Mouse (Mus musculus) urinary bladder, postnatal 10 days (tissue): Measurements from ENCODE around the gene Rasal1.

Experiments used
- DNase-seq: peaks from one replicate; pipeline ENCODE4 v3.0.0; 2022; ENCODE audit warnings: low spot score

Gene Rasal1

DNA sequence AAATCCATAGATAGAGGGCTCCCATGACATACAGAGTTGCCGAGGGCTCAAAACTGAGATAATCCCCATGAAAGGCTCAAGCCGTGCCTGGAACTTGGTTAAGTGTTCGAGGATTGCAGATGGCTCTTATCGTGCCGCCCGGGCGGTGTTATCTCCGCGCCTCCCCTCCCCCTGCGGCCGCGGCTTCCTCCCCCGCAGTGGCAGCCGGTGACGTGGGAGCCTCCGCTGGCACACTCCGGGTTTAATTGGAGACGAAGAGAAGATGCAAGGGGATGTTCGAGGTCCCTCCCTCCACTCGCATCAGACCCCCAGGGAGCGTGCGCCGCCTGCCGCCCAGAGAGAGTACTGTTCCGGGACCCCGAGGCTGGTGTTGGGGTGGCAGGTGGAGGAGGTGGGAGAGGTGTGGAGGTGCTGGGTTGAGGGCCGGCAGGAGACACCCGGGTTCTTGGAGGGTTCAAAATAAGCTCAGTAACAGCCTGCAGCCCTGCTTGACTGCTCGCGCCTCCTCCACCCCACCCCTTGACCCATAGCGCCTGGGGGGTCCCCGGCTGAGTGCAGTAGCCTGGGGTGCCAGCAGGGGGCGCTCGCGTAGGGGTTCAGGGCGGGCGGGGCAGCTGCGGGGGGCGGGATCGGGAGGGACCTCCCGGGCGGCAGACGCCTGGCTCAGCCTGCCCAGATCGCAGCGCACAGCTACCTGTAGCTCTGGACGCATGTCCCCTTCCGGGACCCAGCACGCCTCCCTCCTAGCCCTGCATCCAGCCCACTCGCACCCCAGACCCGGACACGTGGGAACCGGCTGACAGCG, at the start of gene Rasal1:
Rasal1 (plus strand) TSS at position 244 of the 805 bp plus-strand sequence.
- DNase-seq, result no peak

DNA sequence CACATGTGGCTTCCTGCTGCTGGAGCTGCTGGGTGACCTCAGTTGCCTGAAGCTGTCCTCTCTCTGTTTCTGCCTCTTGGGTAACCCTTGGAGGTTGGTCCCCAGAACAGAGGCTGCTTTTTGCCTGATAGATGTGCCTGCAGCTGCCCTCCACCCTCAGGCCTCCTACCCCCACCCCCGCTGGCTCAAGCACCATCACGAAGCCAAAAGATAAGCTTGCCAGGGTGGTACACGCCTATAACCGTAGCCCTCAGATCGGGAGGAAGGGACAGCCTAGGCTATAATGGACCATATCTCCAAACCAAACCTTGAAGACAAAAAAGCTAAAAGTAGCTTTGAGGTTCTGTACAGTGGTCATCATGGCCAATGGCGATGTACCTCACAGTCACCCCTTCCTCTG, 49.0 kb upstream of the Rasal1 start:
- DNase-seq, result no peak

DNA sequence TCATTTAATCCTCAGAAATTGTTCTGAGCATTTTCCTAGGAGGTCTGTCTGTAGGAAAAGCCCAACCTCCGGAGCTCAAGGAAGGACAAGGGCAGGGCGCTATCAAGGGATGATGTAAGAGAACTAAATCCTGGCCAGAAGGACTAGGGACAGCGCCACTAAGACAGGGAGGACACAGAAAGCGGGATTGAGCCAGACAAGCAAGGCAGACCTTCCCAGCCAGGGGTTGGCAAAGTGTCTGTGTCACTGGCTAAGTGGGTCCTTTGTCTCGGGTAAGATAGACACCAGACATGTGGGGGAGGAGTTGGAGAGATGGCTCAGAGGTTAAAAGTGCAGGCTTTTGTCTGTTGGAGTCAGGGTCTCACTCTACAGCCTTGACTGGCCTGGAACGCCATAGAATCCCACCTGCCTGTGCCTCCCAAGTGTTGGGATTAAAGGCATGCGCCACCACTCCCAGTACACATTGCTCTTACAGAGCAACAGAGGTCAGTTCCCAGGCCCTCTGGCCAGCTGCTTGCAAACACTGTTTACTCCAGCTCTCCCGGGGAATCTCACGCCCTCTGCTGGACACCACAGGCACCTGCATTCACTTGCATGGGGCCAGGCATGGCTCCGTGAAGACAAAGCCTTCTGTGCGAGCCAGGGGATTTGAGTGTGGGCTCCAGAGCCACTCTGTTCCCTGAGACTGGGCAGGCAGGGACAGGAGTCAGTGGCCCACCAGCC, 47.5 kb upstream of the Rasal1 start:
- no peak for DNase-seq

DNA sequence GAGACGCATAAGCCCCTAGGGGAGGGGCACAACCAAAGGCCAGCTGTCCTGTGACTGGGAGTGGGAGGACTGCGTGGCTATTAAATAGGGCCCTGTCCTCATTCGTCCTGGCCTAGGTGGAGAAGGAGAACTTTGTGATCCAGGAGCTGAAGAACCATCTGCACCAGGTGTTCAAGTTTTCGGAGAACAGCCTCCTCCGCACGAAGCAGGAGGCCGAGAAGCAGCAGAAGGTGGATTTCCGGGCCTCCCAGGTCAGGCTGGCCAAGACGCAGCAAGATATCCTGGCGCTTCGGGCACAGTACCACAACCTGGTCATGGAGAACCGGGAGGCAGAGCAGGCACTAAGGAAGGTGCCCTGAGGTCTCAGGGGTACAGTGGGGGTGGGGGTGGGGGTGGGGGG, 46.4 kb upstream of the Rasal1 start:
- no peak for DNase-seq

DNA sequence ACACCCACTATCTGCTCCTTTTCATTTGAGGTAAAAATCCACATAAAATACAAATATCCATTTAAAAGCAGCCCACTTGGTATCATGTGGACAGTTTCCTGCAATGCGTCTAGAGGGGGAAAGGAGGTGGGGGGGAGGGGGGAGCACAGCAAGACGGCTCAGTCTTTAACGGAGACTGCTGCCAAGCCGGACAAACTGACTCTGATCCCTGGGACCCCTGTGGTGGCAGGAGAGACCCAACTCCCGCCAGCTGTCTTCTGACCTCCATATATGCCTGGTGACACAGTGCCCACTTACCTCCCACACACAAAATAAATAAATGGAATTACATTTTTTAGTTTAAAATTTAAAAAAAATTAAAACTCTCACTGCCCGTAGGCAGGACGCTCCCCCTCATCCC, 45.1 kb upstream of the Rasal1 start:
- no peak for DNase-seq

DNA sequence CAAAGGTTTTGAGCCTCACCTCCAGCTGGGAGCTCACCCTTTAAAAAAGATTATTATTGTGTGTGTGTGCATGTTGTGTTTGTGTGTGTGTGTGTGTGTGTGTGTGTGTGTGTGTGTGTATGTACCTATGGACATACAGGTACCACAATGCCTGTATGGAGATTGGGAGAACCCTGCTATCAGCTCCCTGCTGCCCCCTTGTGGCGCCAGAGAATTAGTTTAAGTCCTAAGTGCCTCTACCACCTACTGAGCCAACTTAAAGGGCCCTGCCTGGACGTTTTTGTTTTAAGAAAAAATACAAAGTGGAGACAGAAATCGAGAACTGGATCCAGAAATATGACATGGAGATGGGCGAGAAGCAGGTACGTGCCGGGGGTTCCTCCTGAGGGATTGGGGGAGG, 43.8 kb upstream of the Rasal1 start:
- DNase-seq, result no peak

DNA sequence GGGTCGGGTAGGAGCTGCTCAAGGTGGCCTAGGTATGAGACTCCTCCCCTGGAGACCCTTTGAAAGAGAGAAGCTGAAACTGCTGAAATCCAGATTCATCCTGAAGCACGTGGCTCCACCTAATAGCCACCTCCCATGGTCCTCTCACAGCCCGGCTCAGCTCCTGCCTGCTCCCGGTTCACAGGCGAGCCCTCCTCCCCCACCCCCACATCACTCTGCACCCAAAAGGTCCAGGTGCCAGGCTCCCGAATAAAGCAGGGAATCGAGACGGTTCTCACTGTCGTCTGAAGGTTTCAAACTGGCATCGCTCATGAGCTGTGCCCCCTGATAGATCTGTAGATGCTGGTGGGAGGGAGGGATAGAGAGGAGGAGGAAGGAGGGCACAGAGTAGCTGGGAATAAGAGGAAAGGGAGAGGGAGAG, 43.4 kb upstream of the Rasal1 start:
- DNase-seq, result no peak

DNA sequence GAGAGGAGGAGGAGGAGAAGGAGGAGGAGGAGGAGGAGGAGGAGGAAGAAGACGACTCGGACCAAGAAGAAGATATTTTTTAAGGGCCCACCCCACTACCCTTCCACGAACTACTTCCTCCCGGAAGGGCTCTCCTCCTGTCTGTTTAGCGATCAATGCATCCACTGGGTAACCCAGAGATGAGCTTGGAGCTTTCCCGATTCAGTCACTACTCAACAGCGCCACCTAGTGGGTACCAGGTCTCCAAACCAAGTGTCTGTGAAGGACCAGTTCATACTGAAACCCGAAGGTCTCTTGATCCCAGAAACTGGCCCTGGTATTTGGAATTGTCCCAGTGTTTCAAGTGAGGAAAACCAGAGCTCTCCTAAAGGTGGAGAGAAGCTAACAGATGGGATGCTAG, 42.9 kb upstream of the Rasal1 start:
- peak; percentile 76 for DNase-seq

DNA sequence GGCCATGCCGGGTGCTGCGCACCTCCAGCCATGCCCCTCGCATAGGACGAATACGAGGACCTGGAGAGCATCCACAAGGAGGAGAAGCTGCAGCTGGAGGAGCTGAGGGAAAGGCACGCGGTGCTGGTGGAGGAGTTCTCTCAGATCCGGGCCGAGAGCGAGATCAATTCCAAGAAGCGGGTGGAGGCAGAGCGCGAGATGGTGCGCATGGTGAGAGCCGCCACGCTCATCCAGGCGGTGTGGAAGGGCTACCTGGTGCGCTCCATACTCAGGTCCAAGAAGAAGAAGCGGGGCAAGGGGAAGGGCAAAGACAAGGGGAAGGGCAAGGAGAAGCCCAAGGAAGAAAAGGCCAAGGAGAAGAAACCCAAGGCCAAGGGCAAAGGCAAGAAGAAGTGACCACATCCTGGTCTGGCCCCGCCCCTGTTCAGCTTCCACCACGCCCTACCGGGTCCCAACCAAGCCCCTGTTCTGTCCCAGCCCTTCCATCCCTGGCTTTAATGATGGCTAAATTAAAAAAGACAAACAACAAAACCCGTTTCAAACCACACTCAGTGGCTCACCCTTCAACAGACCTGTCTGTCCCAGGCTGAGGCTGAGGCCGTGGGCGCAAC, 41.9 kb upstream of the Rasal1 start:
- no peak for DNase-seq

DNA sequence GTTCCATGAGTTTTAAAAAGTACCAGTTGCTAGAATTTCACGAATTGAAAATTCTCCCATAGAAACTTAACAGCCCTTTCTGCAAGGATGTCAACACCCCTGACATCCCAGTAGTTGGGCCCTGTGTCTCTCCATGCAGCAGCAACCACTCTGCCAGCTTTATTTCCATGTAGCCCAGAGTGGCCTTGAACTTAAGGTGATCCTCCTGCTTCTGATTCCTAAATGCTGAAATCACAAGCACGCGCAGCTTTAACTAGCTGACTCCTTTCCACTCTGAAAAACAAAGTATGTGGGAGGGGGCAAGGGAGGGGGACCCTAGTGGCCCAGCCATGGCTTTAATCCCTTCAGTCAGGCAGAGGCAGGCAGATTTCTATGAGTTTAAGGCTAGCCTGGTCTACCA, 41.3 kb upstream of the Rasal1 start:
- DNase-seq, result no peak

DNA sequence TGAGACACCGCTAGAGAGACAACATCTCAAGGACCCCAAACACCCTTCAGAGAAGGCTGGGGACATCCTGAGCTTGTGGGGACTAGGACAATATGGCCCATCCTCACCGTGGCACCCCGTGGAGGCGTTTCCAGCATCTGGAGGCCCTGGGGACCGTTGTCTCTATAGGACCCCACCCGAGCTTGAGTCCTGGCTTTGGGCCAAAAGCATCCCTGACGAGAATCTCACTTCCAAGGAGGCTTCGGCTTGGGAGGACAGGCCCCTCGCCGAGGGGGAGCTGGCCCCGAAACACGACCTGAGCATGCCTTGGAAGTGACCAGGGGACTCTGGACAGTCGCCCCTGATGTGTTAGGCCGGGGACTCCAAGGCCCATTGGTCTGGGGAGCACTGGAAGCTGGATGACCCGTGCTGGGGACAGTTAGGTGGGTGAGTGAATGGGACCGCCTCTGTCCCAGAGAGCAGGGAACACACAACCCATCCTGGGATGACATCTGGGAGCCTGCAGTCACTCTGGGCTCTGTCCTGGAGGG, 39.3 kb upstream of the Rasal1 start:
- DNase-seq, result no peak

DNA sequence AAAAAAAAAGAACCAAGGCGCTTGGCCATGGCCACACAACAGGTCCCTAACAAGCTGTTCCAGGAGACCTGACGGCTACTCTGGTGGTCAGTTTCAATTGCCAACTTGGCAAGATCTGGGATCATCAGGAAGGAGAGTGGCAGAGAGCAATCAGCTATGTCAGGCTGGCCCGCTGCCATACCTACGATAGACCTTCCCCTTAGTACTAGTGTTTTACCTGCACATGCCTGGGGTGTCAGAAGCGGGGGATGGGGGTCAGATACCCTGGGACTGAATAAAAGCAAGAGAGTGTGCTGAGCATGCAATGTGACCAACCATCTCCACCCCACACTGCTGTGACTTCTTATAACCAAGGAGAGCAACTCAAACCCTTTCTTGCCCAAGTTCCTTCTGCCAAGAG, 37.7 kb upstream of the Rasal1 start:
- no peak for DNase-seq

DNA sequence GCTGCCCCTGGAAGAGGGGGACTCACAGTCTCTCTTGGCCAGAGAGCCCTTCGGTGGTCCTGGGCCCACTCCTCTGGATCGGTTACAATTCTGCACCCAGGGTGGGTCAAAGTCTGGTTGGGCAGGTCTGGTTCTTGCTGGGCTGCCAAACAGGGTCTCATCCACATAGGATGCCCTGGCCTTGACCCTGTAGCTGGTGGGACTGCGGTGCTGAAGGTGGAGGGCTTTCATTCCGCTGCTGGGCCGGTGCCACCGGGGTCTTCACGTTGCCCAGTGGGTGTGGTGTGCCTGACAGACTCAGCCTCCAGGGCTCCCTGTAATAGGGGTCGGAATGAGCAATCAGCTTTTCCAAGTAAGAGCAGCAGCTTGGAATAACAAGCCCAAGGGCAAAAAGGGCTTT, 37.2 kb upstream of the Rasal1 start:
- no peak for DNase-seq

DNA sequence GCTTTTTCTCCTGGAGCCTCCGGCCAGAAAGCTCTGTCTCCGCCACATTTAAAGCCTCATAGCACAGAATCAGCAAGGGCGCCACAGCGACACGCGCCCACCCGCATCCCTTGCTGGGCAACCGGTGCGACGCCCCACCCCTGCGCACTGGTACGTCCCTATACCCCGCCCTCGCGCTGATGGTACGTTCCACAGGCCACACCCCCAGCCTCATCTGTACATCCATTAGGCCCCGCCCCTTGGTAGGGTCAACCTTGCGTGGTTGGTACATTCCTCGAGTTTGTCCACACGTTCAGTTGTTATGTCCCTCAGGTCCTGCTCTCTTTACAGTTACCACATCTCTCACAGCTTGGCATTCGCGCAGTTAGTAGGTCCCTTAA, 36.2 kb upstream of the Rasal1 start, which contains the start of the genes Rita1 and Ddx54:
Rita1 (minus strand) TSS at position 148 of the 380 bp plus-strand sequence.
Ddx54 (plus strand) TSS at position 298 of the 380 bp plus-strand sequence.
- peak; percentile 79 for DNase-seq

DNA sequence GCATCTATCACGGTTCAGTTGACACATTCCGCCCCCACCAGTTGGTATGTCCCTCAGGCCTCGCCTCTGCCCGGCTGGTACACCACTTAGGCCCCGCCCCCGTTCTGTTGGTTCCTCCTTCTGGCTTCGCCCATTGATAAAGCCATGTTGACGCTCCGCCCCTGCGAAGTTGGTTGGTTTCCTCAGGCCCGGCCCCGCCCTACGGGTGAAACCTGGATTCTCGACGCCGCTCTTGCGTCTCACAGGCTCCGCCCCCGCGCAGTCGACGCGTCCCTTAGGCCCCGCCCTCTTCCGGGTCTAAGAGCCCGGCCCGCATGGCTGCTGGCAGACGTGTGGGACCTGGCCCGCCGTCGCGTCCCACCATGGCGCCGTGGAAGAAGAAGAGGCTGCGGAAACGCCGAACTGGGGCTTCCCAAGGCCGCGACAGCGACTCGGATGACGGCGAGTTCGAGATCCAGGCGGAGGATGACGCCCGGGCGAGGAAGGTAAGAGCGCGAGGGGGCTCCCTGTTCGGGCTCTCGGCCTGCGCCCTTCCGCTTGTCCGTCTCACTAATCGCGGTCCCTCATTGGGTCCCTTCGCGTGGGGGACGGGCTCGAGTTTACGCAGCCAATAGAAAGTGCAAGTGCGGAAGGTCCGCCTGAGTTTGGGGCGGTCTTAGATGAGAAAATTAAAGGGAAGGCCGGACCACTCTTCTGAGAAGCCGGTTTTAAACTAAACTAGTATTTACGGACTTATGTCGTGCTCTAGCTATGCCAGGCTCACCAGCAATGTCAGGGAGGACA, 35.6 kb upstream of the Rasal1 start:
- peak; percentile 98 for DNase-seq

DNA sequence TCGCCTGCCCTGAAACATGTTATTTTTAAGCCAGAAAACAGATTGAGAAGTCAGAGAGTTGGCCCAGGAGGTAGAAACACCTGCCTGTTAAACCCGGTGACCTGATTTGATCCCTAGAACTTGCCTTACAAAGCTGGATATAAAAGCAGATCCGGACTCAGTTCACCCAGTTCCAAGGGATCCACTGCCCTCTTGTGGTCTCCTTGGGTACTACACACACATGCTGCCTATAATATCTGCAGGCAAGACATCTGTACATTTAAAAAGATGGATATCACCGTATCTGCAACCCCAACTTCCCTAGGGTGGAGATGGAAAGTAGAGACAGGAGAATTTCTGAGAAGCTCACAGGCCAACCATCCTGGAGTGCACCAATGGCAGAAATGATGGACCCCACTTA, 32.7 kb upstream of the Rasal1 start:
- no peak for DNase-seq

DNA sequence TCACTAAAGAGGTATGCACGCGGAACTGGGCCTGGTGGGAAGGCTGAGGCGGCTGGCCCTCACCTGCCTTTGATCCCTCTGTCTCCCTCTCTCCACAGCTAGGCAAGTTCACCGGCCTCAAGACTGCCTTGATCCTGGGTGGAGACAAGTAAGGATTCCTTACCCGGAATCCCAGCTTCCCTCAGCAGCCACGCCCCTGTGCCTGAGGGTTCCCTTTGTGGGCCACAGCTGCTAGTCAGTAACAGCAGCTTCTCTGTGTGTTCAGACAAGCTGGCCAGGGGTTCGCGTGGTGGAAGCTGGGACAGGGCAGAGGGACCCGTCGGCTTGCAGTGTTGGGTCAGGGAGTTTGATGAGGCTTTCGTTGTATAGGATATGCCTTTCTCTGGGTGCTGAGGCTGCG, 29.8 kb upstream of the Rasal1 start:
- no peak for DNase-seq

DNA sequence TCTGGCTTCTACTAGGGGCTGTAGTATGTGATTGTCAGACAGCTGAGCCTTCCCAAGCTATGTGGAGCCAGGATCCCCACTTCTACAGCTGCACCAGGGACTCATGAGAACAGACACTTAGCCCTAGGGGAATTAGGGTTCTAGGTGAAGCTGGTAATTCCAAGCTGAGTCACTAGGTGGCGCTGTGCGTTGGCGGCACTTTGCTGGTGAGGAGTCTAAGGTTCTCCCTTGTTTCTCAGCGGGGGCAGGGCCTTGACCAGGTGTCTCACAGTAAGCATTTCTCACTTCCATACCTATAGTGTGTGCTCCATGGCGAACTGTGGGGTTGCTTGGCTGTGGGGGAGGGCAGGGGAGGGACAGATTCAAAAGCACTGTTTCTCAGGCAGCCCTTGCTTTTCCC, 29.4 kb upstream of the Rasal1 start:
- no peak for DNase-seq

DNA sequence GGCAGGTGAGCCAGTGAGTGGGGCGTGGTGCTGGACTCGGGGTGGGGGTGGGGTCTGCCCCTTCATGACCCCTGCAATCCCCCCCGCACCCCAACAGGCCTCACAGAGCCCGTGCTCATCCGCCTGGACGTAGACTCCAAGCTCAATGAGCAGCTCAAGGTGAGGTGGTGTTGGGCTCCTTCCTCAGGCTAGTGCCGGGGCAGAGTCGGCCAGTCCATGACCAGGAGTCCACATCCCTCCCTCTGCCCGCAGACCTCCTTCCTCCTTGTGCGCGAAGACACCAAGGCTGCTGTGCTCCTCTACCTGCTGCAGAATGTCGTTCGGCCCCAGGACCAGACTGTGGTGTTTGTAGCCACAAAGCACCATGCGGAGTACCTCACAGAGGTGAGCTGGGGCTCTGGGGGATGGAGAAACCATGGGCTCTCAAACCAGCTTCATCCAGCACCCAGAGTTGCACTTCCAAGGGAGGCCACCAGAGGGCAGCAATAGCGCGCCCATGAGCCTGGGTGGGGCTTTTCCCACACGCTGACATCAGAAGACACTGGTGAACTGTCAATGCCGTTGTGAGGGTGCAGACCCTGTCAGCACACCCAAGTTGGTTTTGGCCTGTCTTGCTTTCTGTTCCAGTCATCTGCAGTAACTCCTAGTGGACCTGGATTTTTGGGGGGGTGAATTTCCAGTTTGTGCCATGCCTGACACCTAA, 28.1 kb upstream of the Rasal1 start:
- no peak for DNase-seq

DNA sequence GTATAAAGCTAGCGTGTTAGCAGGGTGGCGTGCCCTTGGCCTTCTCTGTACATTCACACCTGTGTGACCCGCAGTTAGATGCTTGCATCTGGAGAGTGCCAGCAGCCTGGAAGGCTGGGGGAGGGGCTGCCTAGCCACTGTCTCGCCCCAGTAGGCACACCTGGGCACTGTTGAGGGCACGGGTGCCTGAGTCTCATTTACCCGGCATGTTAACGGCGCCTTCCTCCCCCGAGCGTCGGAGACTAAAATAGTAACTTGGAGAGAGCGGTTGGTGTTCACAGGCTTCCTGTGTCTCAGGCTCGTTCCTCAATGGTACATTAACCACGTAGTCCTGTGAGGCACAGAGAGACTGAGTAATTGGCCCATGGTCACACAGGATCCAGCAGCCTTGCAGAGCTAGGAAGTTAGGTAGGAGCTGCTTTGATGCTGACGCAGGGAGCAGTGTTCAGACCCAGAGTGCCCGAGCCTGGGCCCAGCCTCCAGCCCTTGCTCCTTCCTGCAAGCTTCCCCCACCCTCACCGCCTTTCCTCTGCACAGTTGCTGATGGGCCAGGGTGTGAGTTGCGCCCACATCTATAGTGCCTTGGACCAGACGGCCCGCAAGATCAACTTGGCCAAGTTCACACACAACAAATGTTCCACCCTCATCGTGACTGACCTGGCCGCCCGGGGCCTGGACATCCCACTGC, 27.4 kb upstream of the Rasal1 start:
- no peak for DNase-seq

DNA sequence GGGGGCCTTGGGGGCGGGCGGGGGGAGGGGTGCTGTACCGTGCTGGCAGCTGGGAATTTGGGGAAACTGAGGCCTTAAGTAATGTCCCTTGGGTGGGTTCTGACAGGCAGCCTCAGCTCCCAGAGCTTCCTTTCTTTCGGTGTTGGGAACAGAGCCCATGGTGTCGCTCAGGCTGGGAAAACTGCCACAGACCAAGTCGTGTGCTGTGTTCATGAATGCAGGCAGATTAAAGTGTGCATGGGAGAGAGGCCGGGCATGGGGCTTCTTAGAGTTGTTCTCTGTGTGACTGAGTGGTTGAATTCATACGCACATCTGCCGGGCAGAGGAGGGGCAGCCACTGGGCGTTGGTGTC, 26.8 kb upstream of the Rasal1 start:
- no peak for DNase-seq
